Mouse (Mus musculus) G1E (cell line): ENCODE measurements at regions not wholly inside any gene's neighbourhood (a gene's known extent, or its start where the extent isn't known, plus 50 kb on each side); places are given as distances from the start of the nearest gene placed in this dataset.

Source experiments
- ATAC-seq: 2 replicates; pipeline ENCODE4 v1.8.0; 2016; ENCODE audit warnings: mild to moderate bottlenecking; ENCODE audit not compliant: insufficient number of reproducible peaks, poor library complexity, low FRiP score, severe bottlenecking; ENCODE audit errors: extremely low read depth
- DNase-seq: peaks from one replicate; pipeline ENCODE4 v3.0.0; 2012; ENCODE audit warnings: low spot score
- H3K27me3 ChIP-seq: 2 replicates; pipeline ENCODE4 v1.6.1; 2012; ENCODE audit warnings: mild to moderate bottlenecking, low read length, inconsistent platforms; ENCODE audit not compliant: insufficient read depth
- H3K36me3 ChIP-seq: replicated peaks from 2 replicates; pipeline ENCODE3; 2012; ENCODE audit warnings: mild to moderate bottlenecking, inconsistent platforms
- H3K4me1 ChIP-seq: 2 replicates; pipeline ENCODE4 v1.6.1; 2012; ENCODE audit warnings: low read depth, low read length, inconsistent platforms, mixed read lengths; ENCODE audit not compliant: insufficient read depth
- H3K4me3 ChIP-seq: 2 replicates; pipeline ENCODE4 v1.5.1; 2012; ENCODE audit warnings: low read depth, mild to moderate bottlenecking, inconsistent platforms, low read length, moderate library complexity, mixed read lengths
- H3K9me3 ChIP-seq: replicated peaks from 2 replicates; pipeline ENCODE4 v1.6.1; 2012; ENCODE audit warnings: inconsistent platforms
- CTCF ChIP-seq: IDR thresholded peaks from 2 replicates; pipeline ENCODE4 v1.5.1; 2012; ENCODE audit warnings: low read depth, low read length, inconsistent platforms, mixed read lengths
- GATA1 ChIP-seq: IDR thresholded peaks from 2 replicates; pipeline ENCODE4 v1.6.1; 2012; ENCODE audit warnings: borderline replicate concordance, low read length, inconsistent platforms, mixed read lengths
- GATA2 ChIP-seq: IDR thresholded peaks from 2 replicates; pipeline ENCODE4 v1.6.1; 2012; ENCODE audit warnings: low read depth, low read length, inconsistent platforms, borderline replicate concordance
- POLR2AphosphoS5 ChIP-seq: IDR thresholded peaks from 2 replicates; pipeline ENCODE4 v1.6.1; 2012; ENCODE audit warnings: low read depth, low read length, inconsistent platforms; ENCODE audit not compliant: insufficient replicate concordance
- TAL1 ChIP-seq: conservative IDR thresholded peaks from 2 replicates; pipeline ENCODE4 v1.6.1; 2012; ENCODE audit warnings: low read depth, low read length, inconsistent platforms, mixed read lengths

DNA sequence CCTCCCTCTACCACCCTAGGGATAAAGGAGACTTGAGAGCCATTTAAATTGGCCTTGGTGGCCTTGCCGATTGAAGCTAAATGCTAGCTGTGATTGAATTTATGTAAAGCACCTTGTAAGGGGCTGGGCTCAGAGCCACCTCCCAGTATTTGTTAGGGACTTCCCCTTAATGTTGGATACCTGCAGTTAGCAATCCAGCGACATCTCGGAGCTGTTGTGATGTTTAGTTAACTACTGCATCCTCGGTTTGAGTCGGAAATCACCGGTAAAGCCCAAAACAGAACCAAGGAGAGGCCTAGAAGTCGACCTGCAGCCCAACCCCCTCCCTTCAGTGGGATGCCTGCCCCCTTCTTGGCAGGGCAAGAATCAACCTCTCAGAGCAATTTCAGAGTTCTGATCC lies 236.3 kb downstream of the Cd83 start:
- DNase-seq (no peak), ATAC-seq (no peak)
- Histone ChIP-seq H3K36me3 (no peaks in the 10 kb centered on the region), H3K9me3 (no peaks in the 10 kb centered on the region), H3K4me3 (no peak overlapping the region), H3K27me3 (peaks cover 6% of the 10 kb centered on the region; the same call in 1 of the 2 replicates), H3K4me1 (no peaks in the 10 kb centered on the region)
- no peak for TF ChIP-seq CTCF
- no peak for TF ChIP-seq GATA2
- TF ChIP-seq POLR2AphosphoS5: no peak
- TF ChIP-seq TAL1: no peak
- no peak for TF ChIP-seq GATA1

DNA sequence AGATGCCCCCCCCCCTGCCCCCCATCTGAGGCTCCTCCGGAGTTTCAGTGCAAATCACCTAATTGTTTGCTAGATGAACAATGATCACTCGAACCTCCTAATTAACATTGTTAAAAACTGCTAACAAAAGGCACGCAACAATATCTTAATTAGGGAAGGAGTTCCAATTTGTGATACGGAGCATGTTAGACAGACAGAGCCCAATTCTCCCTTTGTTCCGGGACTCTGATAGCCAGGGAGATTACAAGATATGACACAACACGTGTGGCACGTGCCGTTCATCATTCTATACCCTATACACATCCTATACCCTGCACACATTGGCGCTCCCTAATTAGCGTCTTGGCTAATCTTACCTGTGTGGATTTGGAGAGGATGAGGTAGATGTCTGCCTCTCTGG lies 237.5 kb downstream of the Cd83 start:
- ATAC-seq: no peak
- no peak for DNase-seq
- Histone ChIP-seq H3K27me3 (peaks cover 8% of the 10 kb centered on the region), H3K4me1 (no peaks in the 10 kb centered on the region), H3K36me3 (no peaks in the 10 kb centered on the region), H3K4me3 (no peak overlapping the region), H3K9me3 (no peaks in the 10 kb centered on the region)
- TF ChIP-seq POLR2AphosphoS5 (no peak), GATA1 (no peak), CTCF (no peak), TAL1 (no peak), GATA2 (no peak)

DNA sequence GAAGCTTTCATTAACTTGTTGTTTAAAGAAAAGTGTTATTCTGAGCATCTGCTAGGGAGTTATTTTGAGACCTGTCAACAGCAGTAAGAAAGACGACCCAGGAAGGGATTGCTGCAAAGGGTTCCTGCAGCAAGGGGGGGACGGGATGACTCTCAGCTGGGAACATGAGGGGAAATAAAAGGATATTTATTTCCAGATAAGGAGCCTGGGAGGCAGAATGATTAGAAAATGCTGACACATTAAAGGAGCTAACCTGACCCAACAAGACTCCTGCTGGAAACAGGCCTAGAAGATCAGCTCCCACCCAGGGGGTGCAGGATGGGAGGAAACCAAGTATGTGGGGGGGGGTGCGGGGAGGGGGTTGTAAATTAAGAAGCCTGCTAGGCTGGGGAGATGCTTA lies 240.0 kb downstream of the Cd83 start:
- TF ChIP-seq TAL1: no peak
- no peak for TF ChIP-seq POLR2AphosphoS5
- no peak for TF ChIP-seq GATA2
- no peak for TF ChIP-seq CTCF
- no peak for TF ChIP-seq GATA1
- DNase-seq (no peak), ATAC-seq (no peak)
- Histone ChIP-seq H3K9me3 (no peaks in the 10 kb centered on the region), H3K4me1 (no peaks in the 10 kb centered on the region), H3K27me3 (peaks cover 8% of the 10 kb centered on the region), H3K36me3 (no peaks in the 10 kb centered on the region), H3K4me3 (no peak overlapping the region)

DNA sequence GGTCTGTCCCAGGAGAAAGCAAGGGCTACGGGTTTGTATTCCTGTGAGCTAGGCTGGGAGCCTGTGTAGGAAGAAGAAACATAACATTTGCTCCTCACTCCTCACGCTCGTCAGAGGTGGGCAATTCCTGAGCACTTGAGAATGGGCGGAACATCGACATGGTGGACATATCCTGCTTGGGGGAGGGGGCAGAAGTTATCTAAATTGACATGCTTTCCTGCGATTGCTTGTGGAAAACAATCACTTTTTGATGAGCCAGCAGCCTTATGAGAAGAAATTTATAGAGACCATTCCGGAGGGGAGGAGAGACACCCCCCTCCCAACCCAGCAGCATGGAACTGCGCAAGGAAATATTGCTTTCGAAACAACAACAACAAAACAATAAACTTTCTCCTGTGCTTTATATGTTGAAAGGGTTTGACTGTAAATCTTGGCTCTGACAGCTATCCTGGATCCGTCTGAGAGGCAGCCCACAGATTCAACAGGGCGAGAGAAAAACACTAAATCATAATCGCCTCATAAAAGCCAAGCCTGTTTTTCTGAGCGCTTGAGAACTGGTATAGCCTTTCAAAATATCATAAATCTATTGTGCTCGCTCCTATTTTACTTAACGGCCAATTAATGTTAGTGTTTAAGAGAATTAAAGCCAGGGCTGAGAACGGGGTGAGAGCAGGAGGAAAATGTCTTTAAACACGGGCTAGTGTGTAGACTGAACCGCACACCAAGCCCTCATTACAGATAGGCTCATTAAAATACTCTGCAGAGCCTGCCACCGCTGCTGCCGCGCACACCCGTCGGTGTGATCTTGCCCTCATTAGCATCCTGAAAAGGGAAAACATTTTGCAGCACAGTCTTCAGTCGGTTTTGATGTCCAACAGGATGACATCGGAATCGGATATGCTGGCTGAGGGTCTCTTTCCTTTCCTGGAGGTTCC lies 242.0 kb downstream of the Cd83 start:
- no peak for DNase-seq
- H3K36me3 ChIP-seq: no peaks in the 10 kb centered on the region
- H3K4me3 ChIP-seq: no peak overlapping the region
- H3K27me3 ChIP-seq: peaks cover 8% of the 10 kb centered on the region
- no peaks in the 10 kb centered on the region for H3K9me3 ChIP-seq
- no peaks in the 10 kb centered on the region for H3K4me1 ChIP-seq
- TF ChIP-seq TAL1 (no peak), GATA1 (no peak)
- ATAC-seq: no peak

DNA sequence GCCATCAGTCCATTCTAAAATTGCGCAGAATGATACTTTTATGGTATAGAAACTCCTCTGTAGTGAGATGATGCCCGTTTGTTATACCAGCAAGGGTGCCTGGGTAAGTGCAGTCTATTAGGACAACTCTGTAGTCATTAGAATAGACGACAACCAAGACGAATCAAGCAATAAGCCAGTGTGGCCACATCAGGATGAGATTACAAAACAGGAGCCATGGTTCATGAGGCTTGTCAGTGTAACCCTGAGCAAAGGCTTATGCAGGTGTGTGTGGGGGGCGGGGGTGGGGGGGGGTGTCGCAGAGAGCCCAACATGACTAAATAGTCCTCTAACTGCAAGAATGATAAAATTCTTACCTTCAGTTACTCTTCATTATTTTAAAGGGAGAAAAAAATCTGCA lies 243.5 kb downstream of the Cd83 start:
- no peaks in the 10 kb centered on the region for H3K36me3 ChIP-seq
- no peaks in the 10 kb centered on the region for H3K9me3 ChIP-seq
- ATAC-seq (no peak), DNase-seq (no peak)
- no peaks in the 10 kb centered on the region for H3K4me1 ChIP-seq
- no peak overlapping the region for H3K4me3 ChIP-seq
- TF ChIP-seq POLR2AphosphoS5 (no peak), GATA2 (no peak)
- H3K27me3 ChIP-seq: peaks cover 5% of the 10 kb centered on the region

DNA sequence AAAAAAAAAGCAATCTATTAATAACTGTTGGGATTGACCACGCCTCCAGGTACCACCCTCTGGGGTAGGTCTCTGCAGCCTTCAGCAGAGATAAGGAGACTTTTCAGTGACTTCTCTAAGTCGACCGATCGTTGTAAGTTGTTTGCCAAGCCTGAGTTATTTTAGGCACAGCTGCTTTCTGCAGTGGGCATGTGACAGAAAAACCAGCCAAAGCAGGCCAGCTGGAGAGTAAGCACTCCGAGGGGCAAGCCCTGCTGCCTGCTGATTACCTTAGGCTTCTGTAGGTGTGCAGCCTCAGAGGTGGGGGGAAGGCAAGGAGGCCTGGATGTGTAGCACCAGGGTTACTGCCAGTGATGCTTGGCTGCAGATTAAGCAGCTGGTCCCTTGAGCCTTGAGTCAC lies 246.0 kb downstream of the Cd83 start:
- no peak for TF ChIP-seq GATA1
- TF ChIP-seq TAL1: no peak
- no peak for TF ChIP-seq POLR2AphosphoS5
- no peak for TF ChIP-seq GATA2
- no peak for TF ChIP-seq CTCF
- Histone ChIP-seq H3K4me3 (no peak overlapping the region), H3K27me3 (peaks cover 5% of the 10 kb centered on the region; the same call in 1 of the 2 replicates), H3K4me1 (no peaks in the 10 kb centered on the region), H3K9me3 (no peaks in the 10 kb centered on the region), H3K36me3 (no peaks in the 10 kb centered on the region)
- DNase-seq: no peak
- ATAC-seq: no peak
